Mouse (Mus musculus) limb, embryonic 10.5 days (tissue): ENCODE measurements around the gene Hibch. TPM values are rescaled to one million over a fixed set of nuclear protein-coding genes. Genes with fewer than 3 reads are reported as not detected.
"Not testable (repeated sequence)": the region's sequence is repeated elsewhere in the genome, so short reads cannot be mapped to it uniquely, and the experiment has no call there.

Experiments used
- DNase-seq: peaks from one replicate; pipeline ENCODE4 v3.0.0-alpha.2; 2017; ENCODE audit warnings: low spot score
- H3K27ac ChIP-seq: fragments of 300-500 bp; sonication (generic); 2 replicates; pipeline ENCODE4 v1.5.1; 2016; ENCODE audit warnings: mild to moderate bottlenecking
- H3K27me3 ChIP-seq: fragments of 300-500 bp; sonication (generic); 2 replicates; pipeline ENCODE4 v1.6.1; 2016; ENCODE audit warnings: low read depth, mild to moderate bottlenecking; ENCODE audit not compliant: poor library complexity, severe bottlenecking
- H3K36me3 ChIP-seq: fragments of 300-500 bp; sonication (generic); 2 replicates; pipeline ENCODE4 v1.6.1; 2016; ENCODE audit warnings: mild to moderate bottlenecking, moderate library complexity
- H3K4me1 ChIP-seq: fragments of 300-500 bp; sonication (generic); 2 replicates; pipeline ENCODE4 v1.6.1; 2016
- H3K4me3 ChIP-seq: fragments of 300-500 bp; sonication (generic); 2 replicates; pipeline ENCODE4 v1.5.1; 2016; ENCODE audit warnings: mild to moderate bottlenecking, moderate library complexity
- H3K9me3 ChIP-seq: fragments of 300-500 bp; sonication (generic); replicated peaks from 2 replicates; pipeline ENCODE4 v1.6.1; 2016; ENCODE audit warnings: mild to moderate bottlenecking
- WGBS: fragments of 180-500 bp; shearing (Covaris S2); methylation state at CpG from one replicate; pipeline ENCODE4 v1.1.7; 2016; 5-methylcytosine and 5-hydroxymethylcytosine counted together
- polyA plus RNA-seq: library from polyadenylated mRNA; unstranded; fragments of >200 nt; fragmentation: Nextera tagmentation; extraction: Ambion mirVana; gene quantifications from 2 replicates; pipeline ENCODE4 v1.2.1, GENCODE M21; 2016

The Hibch gene
- polyA plus RNA-seq, 1 experiment from 2014 or later: 25.8 TPM

DNA sequence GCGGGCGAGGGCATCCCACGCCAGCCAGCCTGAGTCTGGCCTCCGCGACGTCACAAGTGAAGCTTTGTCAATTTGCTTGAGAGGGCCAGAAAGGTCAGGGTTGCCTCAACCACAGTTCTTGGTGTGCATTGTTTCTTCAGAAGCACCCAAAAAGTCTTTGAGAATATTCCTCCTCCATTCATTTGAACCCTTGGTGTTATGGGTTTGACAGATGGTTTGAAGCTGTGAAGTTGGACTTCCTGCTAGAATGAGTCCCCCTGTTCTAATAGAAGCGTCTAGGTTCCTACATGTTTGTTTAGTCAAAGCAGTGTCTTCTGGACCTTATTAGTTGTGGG lies 26.9 kb upstream of the Hibch start:
- Histone ChIP-seq H3K9me3 (no peaks in the 10 kb centered on the region), H3K4me1 (peaks cover 19% of the 10 kb centered on the region), H3K4me3 (peak overlapping the region; percentile 84), H3K36me3 (no peaks in the 10 kb centered on the region), H3K27ac (peak overlapping the region; percentile 93), H3K27me3 (no peaks in the 10 kb centered on the region)
- no peak for DNase-seq
- WGBS: 4% methylated on average over 7 of the region's 7 CpGs

DNA sequence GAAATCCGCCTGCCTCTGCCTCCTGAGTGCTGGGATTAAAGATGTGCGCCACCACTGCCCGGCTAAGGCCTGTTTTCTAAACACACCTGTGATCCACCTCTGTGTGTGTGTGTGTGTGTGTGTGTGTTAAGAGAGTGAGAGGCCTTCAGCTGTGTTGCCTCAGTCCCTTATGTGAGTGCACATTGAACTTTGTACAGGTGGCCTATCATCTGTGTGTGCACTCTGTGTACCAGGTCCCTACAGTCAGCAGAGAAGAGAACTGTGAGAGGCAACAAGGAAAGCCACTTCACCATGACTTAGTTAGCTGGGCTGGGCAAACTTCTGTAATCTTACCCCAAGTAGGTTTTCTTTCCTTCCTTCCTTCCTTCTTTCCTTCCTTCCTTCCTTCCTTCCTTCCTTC lies 5.6 kb upstream of the Hibch start:
- Histone ChIP-seq H3K4me1 (peaks cover 2% of the 10 kb centered on the region), H3K36me3 (no peaks in the 10 kb centered on the region), H3K4me3 (no peak overlapping the region), H3K9me3 (no peaks in the 10 kb centered on the region), H3K27me3 (no peaks in the 10 kb centered on the region), H3K27ac (no peak overlapping the region)
- 96% methylated on average over 3 of the region's 3 CpGs for WGBS
- DNase-seq: no peak

DNA sequence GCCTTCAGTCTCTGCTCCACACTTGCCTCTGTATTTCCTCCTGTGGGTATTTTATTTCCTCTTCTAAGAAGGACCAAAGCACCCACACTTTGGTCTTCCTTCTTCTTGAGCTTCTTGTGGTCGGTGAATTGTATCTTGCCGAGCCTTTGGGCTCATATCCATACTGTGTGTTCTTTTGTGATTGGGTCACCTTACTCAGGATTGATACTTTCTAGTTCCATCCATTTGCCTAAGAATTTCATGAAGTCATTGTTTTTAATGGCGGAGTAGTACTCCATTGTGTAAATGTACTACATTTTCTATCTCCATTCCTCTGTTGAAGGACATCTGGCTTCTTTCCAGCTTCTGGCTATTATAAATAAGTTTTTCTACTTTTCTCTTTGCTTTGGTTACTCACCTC lies 375 bp upstream of the Hibch start:
- H3K27ac ChIP-seq: peak overlapping the region; percentile 87; the same call in 1 of the 2 replicates
- no peak for DNase-seq
- no peaks in the 10 kb centered on the region for H3K9me3 ChIP-seq
- H3K36me3 ChIP-seq: no peaks in the 10 kb centered on the region
- WGBS: 18% methylated on average over 3 of the region's 3 CpGs
- no peaks in the 10 kb centered on the region for H3K27me3 ChIP-seq
- H3K4me1 ChIP-seq: peaks cover 13% of the 10 kb centered on the region
- H3K4me3 ChIP-seq: peak overlapping the region; percentile 65

DNA sequence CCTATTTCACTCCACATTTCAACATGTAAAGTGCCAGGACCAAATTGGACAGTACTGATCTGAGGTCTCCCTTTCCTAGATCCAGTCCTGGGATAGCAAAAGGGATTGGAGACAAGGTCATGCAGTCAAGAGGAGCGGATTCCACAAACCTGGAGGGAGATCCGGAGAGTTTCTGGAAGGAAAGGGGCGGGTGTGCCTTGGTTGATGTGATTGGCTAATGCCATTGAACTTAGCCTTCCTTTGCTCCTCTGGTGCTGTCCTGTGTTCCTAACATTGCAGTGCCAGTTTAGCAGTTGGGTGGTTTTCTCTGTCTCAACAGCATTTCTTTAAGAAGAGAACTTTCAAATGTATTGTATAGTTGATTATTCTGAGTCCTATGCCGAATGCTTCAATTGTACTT lies 1.8 kb downstream of the Hibch start:
- Histone ChIP-seq H3K27ac (no peak overlapping the region), H3K4me1 (peaks cover 13% of the 10 kb centered on the region), H3K36me3 (no peaks in the 10 kb centered on the region), H3K9me3 (no peaks in the 10 kb centered on the region), H3K4me3 (no peak overlapping the region), H3K27me3 (no peaks in the 10 kb centered on the region)
- WGBS: 93% methylated on average over 4 of the region's 4 CpGs
- DNase-seq: no peak

DNA sequence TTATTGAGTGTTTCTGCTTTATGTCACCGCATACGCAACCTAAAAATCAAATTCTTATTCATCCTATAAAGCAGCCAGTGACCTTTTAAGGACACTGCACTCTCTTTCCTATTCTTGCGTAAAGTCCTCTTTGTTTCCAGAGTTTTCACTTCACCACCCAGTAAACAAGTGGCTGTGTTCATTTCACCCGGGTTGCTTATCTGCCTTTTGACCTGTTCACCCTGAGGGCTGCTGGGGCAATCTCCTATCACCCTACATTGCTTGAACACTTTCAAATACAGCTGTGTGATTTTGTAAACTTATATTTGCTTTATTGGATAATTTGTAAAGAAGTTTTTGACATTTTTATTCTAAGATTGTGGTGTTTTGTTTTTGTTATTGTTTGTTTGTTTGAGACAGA lies 4.7 kb downstream of the Hibch start:
- H3K36me3 ChIP-seq: no peaks in the 10 kb centered on the region
- 90% methylated on average over 4 of the region's 4 CpGs for WGBS

DNA sequence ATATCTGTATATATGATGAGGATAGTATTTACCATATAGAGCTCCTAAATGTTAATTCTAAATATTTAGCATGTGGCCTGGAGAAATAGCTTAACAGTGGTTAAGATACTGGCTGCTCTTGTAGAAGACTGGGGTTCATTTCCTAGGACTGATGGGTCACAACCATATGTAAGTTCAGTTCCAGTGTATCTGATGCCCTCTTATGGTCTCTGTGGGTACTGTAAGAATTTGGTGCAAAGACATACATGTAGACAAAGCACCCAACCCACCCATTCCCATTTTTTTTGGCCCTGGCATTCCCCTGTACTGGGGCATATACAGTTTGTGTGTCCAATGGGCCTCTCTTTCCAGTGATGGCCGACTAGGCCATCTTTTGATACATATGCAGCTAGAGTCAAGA lies 9.3 kb downstream of the Hibch start:
- not testable (repeated sequence) for H3K36me3 ChIP-seq, H3K27me3 ChIP-seq, H3K4me1 ChIP-seq, H3K4me3 ChIP-seq, H3K27ac ChIP-seq, H3K9me3 ChIP-seq, DNase-seq
- 44% methylated on average over 1 of the region's 1 CpGs for WGBS

More for the DNA sequence above, 4.7 kb downstream of the Hibch start:
- H3K4me3 ChIP-seq: no peak overlapping the region
- H3K9me3 ChIP-seq: no peaks in the 10 kb centered on the region
- H3K27me3 ChIP-seq: no peaks in the 10 kb centered on the region
- H3K4me1 ChIP-seq: peaks cover 9% of the 10 kb centered on the region
- no peak overlapping the region for H3K27ac ChIP-seq
- DNase-seq: no peak

DNA sequence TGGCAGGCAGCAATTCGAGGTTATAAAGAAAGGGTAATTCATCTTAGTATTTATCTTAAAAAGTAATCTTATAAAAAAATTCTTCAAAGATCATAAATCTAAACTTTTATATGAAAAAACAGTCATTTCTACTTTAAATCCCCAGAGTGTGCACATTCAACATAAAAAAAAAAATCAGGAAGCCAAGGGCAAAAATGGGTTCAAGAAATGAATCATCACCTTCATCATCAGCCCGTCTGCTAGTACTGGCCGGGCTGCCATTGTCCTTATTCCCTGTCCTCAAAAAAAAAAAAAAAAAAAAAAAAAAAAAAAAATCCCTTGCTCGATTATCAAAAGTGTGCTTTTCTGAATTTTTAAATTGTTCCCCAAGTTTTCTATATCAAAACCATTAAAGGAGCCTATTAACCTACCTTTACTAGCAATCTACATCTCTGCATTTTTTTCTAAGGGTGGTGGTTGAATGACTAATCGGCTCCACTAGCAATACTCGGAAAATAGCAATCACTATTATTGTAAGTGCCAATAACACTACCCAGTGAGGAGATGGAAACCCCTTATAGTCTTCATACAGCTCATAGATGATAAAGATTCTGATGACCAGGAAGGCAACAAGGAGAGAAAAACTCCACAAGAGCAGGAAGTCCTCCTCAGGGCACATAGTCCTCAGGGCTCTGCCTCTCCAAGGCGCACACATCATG lies 11.3 kb downstream of the Hibch start:
- H3K27me3 ChIP-seq: no peaks in the 10 kb centered on the region
- H3K9me3 ChIP-seq: no peaks in the 10 kb centered on the region
- H3K4me1 ChIP-seq: no peaks in the 10 kb centered on the region
- peaks cover 4% of the 10 kb centered on the region; the same call in 1 of the 2 replicates for H3K36me3 ChIP-seq
- no peak for DNase-seq
- H3K4me3 ChIP-seq: no peak overlapping the region
- WGBS: 90% methylated on average over 7 of the region's 7 CpGs
- no peak overlapping the region for H3K27ac ChIP-seq

DNA sequence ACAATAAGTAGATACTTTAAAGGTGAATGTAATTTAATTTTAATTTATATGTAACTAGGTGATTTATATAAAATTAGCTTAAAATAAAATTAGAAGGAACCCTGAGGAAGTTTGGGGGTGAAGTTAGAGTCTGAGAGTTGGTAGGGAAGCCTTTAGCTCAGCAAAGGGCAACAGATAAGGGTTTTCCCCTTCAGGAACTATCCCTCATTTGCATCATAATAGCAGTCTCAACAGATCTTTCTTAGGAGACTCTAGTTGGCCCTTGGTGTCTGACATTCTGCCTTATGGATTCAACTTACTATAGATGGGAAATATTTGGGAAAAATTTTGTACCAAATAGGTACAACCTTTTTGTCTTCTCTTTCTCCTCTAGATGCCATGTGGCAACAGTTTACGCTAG lies 19.5 kb downstream of the Hibch start:
- H3K36me3 ChIP-seq: peaks cover 4% of the 10 kb centered on the region; the same call in 1 of the 2 replicates
- H3K27ac ChIP-seq: no peak overlapping the region
- no peak overlapping the region for H3K4me3 ChIP-seq
- no peak for DNase-seq
- H3K9me3 ChIP-seq: no peaks in the 10 kb centered on the region
- H3K4me1 ChIP-seq: no peaks in the 10 kb centered on the region
- 91% methylated on average over 1 of the region's 1 CpGs for WGBS
- no peaks in the 10 kb centered on the region for H3K27me3 ChIP-seq

DNA sequence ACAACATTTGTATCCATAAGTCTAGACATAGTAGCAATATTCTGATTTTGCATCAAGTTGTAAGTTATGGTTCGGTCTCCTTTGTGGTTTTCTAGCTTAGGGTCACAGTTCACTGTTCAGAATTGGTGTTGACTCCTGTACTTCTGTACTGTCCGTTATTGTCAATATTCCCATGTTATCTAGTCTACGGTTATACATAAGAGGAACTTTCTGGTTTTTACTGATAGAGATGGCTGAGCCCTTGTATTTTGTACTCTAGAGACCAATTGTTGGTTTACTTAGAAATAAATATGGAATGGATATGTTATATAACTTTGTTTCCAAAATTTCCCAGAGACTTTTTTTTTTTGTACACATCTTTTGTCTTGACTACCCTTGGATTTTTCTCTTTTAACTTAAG lies 21.3 kb downstream of the Hibch start:
- Histone ChIP-seq H3K27me3 (no peaks in the 10 kb centered on the region), H3K4me1 (no peaks in the 10 kb centered on the region), H3K36me3 (peaks cover under 1% of the 10 kb centered on the region; the same call in 1 of the 2 replicates), H3K9me3 (no peaks in the 10 kb centered on the region), H3K4me3 (no peak overlapping the region), H3K27ac (no peak overlapping the region)
- no peak for DNase-seq
- WGBS: 93% methylated on average over 3 of the region's 3 CpGs

DNA sequence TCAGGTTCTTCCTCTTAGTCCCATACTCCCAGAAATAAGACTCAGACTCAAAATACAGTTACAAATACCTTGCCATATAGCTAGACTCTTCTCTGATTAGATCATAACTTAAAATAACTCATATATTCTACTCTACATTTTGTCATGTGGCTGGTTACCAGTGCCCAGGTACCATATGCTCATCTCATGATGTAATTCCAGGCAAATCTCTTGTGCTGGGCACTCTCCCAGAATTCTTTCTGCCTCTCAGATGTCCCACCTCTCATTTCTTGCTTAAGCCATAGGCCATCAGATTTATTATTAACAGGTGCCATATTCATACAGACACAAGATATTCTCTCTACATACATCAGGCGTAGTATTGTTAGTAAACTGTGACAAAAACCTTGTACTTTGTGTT lies 23.1 kb downstream of the Hibch start:
- Histone ChIP-seq H3K27ac (no peak overlapping the region), H3K4me1 (no peaks in the 10 kb centered on the region), H3K9me3 (no peaks in the 10 kb centered on the region), H3K36me3 (no peaks in the 10 kb centered on the region), H3K27me3 (no peaks in the 10 kb centered on the region), H3K4me3 (no peak overlapping the region)
- 91% methylated on average over 1 of the region's 1 CpGs for WGBS
- DNase-seq: no peak

DNA sequence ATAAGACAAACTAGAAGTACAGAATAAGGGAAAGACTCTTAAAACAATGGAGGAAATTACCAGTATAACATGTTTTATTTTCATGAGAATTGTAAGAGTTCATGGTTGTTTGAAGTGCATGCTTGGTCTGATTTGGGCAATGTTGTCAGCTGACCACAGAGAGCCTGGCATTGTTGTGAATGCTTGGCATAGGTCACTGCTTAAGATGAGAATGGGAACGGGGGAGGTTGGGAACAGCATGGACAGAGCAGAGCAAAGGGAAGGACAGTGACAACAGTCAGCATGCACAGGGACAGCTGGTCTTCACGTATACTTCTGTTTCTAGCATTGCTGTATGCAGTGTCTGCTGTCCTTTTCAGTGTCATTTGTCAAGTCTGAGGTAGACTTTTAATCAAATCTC lies 39.5 kb downstream of the Hibch start:
- DNase-seq: no peak
- 89% methylated on average over 2 of the region's 2 CpGs for WGBS

DNA sequence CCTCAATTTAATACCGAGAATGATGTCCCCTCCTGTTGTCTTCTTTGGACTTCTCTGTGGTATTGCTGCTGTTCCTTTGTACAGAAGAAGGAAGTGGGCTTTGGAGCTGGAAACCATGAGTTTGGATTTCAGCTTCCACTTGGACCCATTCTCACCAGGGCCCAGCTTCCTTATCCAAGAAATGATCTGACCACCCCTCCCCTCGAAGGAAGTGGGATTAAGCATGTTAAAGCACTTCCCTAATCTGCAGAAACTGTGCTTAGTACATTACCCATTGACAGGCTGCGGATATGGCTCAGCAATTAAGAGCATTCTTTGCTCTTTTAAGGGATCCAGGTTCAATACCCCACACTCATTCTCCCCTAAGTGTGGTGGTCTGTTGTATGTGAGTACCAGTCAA lies 65.1 kb downstream of the Hibch start:
- Histone ChIP-seq H3K36me3 (no peaks in the 10 kb centered on the region), H3K4me3 (no peak overlapping the region), H3K27ac (no peak overlapping the region), H3K4me1 (no peaks in the 10 kb centered on the region), H3K27me3 (no peaks in the 10 kb centered on the region), H3K9me3 (no peaks in the 10 kb centered on the region)
- WGBS: 85% methylated on average over 3 of the region's 3 CpGs
- DNase-seq: no peak

More for the DNA sequence above, 39.5 kb downstream of the Hibch start:
- Histone ChIP-seq H3K4me3 (no peak overlapping the region), H3K27me3 (no peaks in the 10 kb centered on the region), H3K4me1 (no peaks in the 10 kb centered on the region), H3K9me3 (no peaks in the 10 kb centered on the region), H3K36me3 (no peaks in the 10 kb centered on the region), H3K27ac (no peak overlapping the region)

DNA sequence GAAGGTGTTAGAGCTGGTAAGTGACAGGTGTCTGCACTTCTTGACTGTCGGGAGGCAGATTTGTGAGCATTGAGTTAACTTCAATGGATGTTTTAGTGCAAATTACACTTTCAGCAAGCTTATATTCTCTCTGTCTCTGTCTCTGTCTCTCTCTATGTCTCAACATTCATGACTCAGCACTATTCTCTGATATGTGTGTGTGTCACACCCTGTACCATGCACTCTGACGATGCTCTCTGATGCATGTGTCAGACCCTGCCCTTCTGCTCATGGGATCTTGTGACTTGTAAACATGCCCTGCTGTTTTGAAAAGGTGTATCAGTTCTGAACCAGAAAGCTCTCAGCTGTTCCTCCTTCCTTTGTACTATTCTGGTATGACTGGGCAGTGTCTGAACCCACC lies 71.9 kb downstream of the Hibch start:
- 91% methylated on average over 2 of the region's 2 CpGs for WGBS
- no peak for DNase-seq
- Histone ChIP-seq H3K27me3 (no peaks in the 10 kb centered on the region), H3K4me1 (no peaks in the 10 kb centered on the region), H3K9me3 (no peaks in the 10 kb centered on the region), H3K27ac (no peak overlapping the region), H3K4me3 (no peak overlapping the region), H3K36me3 (no peaks in the 10 kb centered on the region)

DNA sequence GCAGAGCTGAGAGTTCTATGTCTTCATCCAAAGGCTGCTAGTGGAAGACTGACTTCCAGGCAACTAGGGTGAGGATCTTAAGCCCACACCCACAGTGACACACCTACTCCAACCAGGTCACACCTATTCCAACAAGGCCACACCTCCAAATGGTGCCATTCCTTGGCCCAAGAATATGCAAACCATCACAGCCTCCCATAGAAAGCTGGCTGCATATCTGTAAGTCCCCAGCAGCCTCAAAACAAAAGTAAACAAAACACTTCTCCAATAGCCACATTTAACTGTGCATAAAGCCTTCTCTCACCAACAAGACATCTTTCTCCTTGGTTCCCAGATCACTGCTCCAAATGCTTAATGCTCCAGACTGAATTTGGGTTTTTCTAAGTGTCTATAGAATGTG lies 74.2 kb downstream of the Hibch start:
- DNase-seq, H3K9me3 ChIP-seq, H3K4me3 ChIP-seq, H3K27me3 ChIP-seq, H3K4me1 ChIP-seq, H3K36me3 ChIP-seq, H3K27ac ChIP-seq: not testable (repeated sequence)
